Mouse (Mus musculus): Measurements from ENCODE around the gene Dlgap5. TPM values are rescaled to one million over a fixed set of nuclear protein-coding genes. Genes with fewer than 3 reads are reported as not detected.

Dlgap5 gene
- 10 to 100 TPM; 11.7 to 13.6 TPM for polyA plus RNA-seq (2017; shearing (Covaris generic))

GRCm38 (mm10) chr14:47417775-47418665 is at the start of gene Dlgap5:
Gene Dlgap5 (minus strand): TSS chr14:47418407.

GRCm38 (mm10) chr14:47450121-47450520 is 31.9 kb upstream of the Dlgap5 start, which contains the start of gene Fbxo34:
Gene Fbxo34 (plus strand): TSS chr14:47450421.

GRCm38 (mm10) chr14:47367461-47367860 is 50.7 kb downstream of the Dlgap5 start, which contains the start of gene Lgals3:
Gene Lgals3 (plus strand): TSS chr14:47367751.

Other genes starting within 250 kb of the Dlgap5 start
- 10 to 100 TPM; 15.7 to 16.7 TPM for gene Gch1, start 229.0 kb downstream of the Dlgap5 start, polyA plus RNA-seq (2017; shearing (Covaris generic))
- 10 to 100 TPM; 11.8 to 20.4 TPM for gene Wdhd1, start 141.6 kb downstream of the Dlgap5 start, polyA plus RNA-seq (2017; shearing (Covaris generic))
- gene Socs4, start 141.5 kb downstream of the Dlgap5 start, polyA plus RNA-seq (2017; shearing (Covaris generic)): 10 to 100 TPM; 11.9 to 14.2 TPM
- 10 to 100 TPM; 38.0 to 63.3 TPM for gene Mapk1ip1l, start 120.1 kb downstream of the Dlgap5 start, polyA plus RNA-seq (2017; shearing (Covaris generic))
- gene Lgals3, start 50.7 kb downstream of the Dlgap5 start, polyA plus RNA-seq (2017; shearing (Covaris generic)): 10 to 100 TPM; 15.0 to 29.6 TPM
- gene Fbxo34, start 32.0 kb upstream of the Dlgap5 start, polyA plus RNA-seq (2017; shearing (Covaris generic)): 10 to 100 TPM; 19.3 to 19.8 TPM
- gene Atg14, start 152.2 kb upstream of the Dlgap5 start, polyA plus RNA-seq (2017; shearing (Covaris generic)): 10 to 100 TPM; 15.4 to 21.9 TPM
- gene Ktn1, start 230.0 kb upstream of the Dlgap5 start, polyA plus RNA-seq (2017; shearing (Covaris generic)): 10 to 100 TPM; 47.1 to 63.4 TPM

All from inflammation-experienced regulatory T-cells (primary cell).